Mouse (Mus musculus) hindbrain, embryonic 16.5 days (tissue): Measurements from ENCODE around the gene Cyp4v3. TPM values are rescaled to one million over a fixed set of nuclear protein-coding genes. Genes with fewer than 3 reads are reported as not detected.
A peak's percentile ranks its signal among the peaks of the same experiment; 100 is the strongest.

Source experiments
- ATAC-seq: fragments of 200-750 bp; cut with Nextera tagmentation; 2 replicates; pipeline ENCODE4 v1.8.0; 2017; ENCODE audit warnings: moderate TSS enrichment, moderate library complexity
- H3K27ac ChIP-seq: fragments of 300-500 bp; sonication (generic); 2 replicates; pipeline ENCODE4 v1.5.1; 2014; ENCODE audit warnings: low read depth, mild to moderate bottlenecking, control low read depth, low read length, moderate library complexity
- H3K27me3 ChIP-seq: fragments of 300-500 bp; sonication (generic); replicated peaks from 2 replicates; pipeline ENCODE4 v1.6.1; 2014; ENCODE audit warnings: low read length; ENCODE audit not compliant: control insufficient read depth, insufficient read depth
- H3K36me3 ChIP-seq: fragments of 300-500 bp; sonication (generic); 2 replicates; pipeline ENCODE4 v1.6.1; 2014; ENCODE audit warnings: mild to moderate bottlenecking, low read length, moderate library complexity, mixed read lengths; ENCODE audit not compliant: control insufficient read depth, insufficient read depth
- H3K4me1 ChIP-seq: fragments of 300-500 bp; sonication (generic); 2 replicates; pipeline ENCODE4 v1.6.1; 2014; ENCODE audit warnings: low read depth, low read length; ENCODE audit not compliant: control insufficient read depth, insufficient read depth
- H3K4me2 ChIP-seq: fragments of 300-500 bp; sonication (generic); 2 replicates; pipeline ENCODE4 v1.6.1; 2014; ENCODE audit warnings: mild to moderate bottlenecking, low read length, control low read depth, moderate library complexity
- H3K4me3 ChIP-seq: fragments of 300-500 bp; sonication (generic); 2 replicates; pipeline ENCODE4 v1.5.1; 2014; ENCODE audit warnings: mild to moderate bottlenecking, low read length, control low read depth, moderate library complexity
- H3K9ac ChIP-seq: fragments of 300-500 bp; sonication (generic); 2 replicates; pipeline ENCODE4 v1.6.1; 2014; ENCODE audit warnings: low read depth, mild to moderate bottlenecking, control low read depth, low read length, moderate library complexity
- H3K9me3 ChIP-seq: fragments of 300-500 bp; sonication (generic); 2 replicates; pipeline ENCODE4 v1.6.1; 2014; ENCODE audit warnings: mild to moderate bottlenecking, low read length, moderate library complexity; ENCODE audit not compliant: control insufficient read depth
- WGBS: fragments of 180-500 bp; shearing (Covaris S2); extraction: QIAGEN DNeasy Blood & Tissue Kit; methylation state at CpG from one replicate; pipeline ENCODE4 v1.1.7; 2014; 5-methylcytosine and 5-hydroxymethylcytosine counted together
- polyA plus RNA-seq: library from polyadenylated mRNA; unstranded; fragments of >200 nt; fragmentation: Nextera tagmentation; extraction: Ambion mirVana; gene quantifications from 2 replicates; pipeline ENCODE4 v1.2.1, GENCODE M21; 2015

Gene Cyp4v3
- polyA plus RNA-seq, 1 experiment from 2014 or later, result 1.5 TPM

DNA sequence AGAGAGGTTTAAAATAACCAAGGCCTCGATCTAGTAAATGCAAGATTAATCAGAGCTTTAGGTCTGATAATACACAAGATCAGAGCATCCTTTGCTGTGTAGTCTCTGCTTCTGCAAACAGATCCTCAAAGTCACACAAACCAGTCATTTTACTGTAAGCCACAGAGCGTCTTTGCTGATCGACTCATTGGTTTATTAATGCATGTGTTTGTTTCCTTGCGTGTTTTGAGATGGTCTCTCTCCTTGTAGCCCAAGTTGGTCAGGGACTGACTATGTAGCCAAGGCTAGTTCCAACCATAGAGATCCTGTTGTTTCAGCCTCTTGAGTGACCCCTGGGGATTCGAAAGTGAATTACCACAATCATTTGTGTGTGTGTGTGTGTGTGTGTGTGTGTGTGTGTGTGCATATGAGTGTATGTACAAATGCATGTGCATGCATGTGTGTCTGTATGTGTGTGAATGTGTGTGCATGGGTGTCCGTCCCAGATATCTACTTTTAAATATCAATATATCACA, 26.1 kb upstream of the Cyp4v3 start:
- Histone ChIP-seq H3K4me2 (peak overlapping the region; percentile 94), H3K36me3 (0 out of 2 replicates have a peak, but pooled peaks cover 2% of the 10 kb centered on the region), H3K27me3 (no peaks in the 10 kb centered on the region), H3K27ac (peak overlapping the region; percentile 77; the same call in 1 of the 2 replicates), H3K9me3 (no peaks in the 10 kb centered on the region), H3K4me3 (peak overlapping the region; percentile 75; the same call in 1 of the 2 replicates), H3K4me1 (peaks cover 4% of the 10 kb centered on the region), H3K9ac (peak overlapping the region; percentile 89; the same call in 1 of the 2 replicates)
- no peak for ATAC-seq
- 75% methylated on average over 6 of the region's 6 CpGs for WGBS

DNA sequence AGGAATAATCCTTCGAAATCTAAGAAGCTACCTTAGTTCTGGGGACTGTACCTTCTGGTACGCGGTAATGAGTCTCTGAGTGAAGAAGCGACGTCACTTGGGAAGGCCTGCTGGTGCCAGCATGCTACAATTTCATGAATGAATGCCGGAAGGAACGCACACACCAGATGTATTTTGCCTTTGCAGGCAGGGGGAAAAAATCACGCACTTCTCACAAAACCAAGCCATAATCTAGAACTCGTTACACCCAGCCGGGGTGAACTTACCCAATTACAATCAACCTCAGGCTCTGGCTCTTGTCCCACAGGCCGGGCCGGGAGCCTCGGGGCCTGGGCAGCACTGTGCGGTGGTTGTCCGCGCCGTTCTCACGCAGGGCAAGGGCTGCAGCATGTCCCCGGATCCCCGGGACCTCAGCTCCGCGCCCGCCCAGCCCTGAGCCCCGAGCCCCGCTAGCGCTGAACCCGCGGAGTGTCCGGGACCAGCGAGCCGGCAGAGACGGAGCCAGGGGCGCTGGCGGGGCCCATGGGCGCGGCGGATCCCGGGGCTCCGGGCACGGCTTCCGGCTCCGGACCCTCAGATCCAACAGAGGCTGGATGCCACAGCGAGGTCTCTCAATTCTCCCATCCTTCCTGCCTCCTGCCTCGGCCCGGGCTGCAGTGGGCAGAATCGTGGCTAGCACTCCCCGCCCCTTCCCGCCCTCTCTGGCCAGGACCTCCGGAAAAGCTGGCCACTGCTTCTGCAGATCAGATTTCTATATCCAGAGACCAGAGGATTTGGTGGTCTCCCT, 25.3 kb upstream of the Cyp4v3 start:
- peak overlapping the region; percentile 94 for H3K4me2 ChIP-seq
- ATAC-seq, result peak; percentile 91
- peak overlapping the region; percentile 77 for H3K27ac ChIP-seq
- peak overlapping the region; percentile 89 for H3K9ac ChIP-seq
- peak overlapping the region; percentile 75 for H3K4me3 ChIP-seq
- H3K4me1 ChIP-seq, result peaks cover 4% of the 10 kb centered on the region
- 2% methylated on average over 46 of the region's 49 CpGs for WGBS
- 0 out of 2 replicates have a peak, but pooled peaks cover 2% of the 10 kb centered on the region for H3K36me3 ChIP-seq
- no peaks in the 10 kb centered on the region for H3K9me3 ChIP-seq
- no peaks in the 10 kb centered on the region for H3K27me3 ChIP-seq

GRCm38 (mm10) chr8:45355809-45356208, 22.8 kb upstream of the Cyp4v3 start:
- no peak overlapping the region for H3K27ac ChIP-seq
- 80% methylated on average over 6 of the region's 6 CpGs for WGBS
- no peaks in the 10 kb centered on the region for H3K27me3 ChIP-seq
- no peak for ATAC-seq
- no peak overlapping the region for H3K4me3 ChIP-seq
- peaks cover 4% of the 10 kb centered on the region for H3K4me1 ChIP-seq
- no peaks in the 10 kb centered on the region for H3K9me3 ChIP-seq
- 0 out of 2 replicates have a peak, but pooled peaks cover 2% of the 10 kb centered on the region for H3K36me3 ChIP-seq
- H3K4me2 ChIP-seq, result no peak overlapping the region
- H3K9ac ChIP-seq, result no peak overlapping the region

- ATAC-seq, result peak; percentile 60; the same call in 1 of the 2 replicates
- WGBS, result 18% methylated on average over 6 of the region's 6 CpGs
Measured at GRCm38 (mm10) chr8:45345031-45345430, 12.0 kb upstream of the Cyp4v3 start.

GRCm38 (mm10) chr8:45344298-45344697, 11.3 kb upstream of the Cyp4v3 start:
- H3K9ac ChIP-seq, result no peak overlapping the region
- H3K27me3 ChIP-seq, result no peaks in the 10 kb centered on the region
- ATAC-seq, result no peak
- peaks cover 8% of the 10 kb centered on the region; the same call in 1 of the 2 replicates for H3K36me3 ChIP-seq
- H3K4me1 ChIP-seq, result no peaks in the 10 kb centered on the region
- H3K4me2 ChIP-seq, result no peak overlapping the region
- H3K9me3 ChIP-seq, result no peaks in the 10 kb centered on the region
- no peak overlapping the region for H3K4me3 ChIP-seq
- H3K27ac ChIP-seq, result no peak overlapping the region
- whole genome bisulfite sequencing, result 94% methylated on average over 8 of the region's 8 CpGs

More at GRCm38 (mm10) chr8:45345031-45345430, 12.0 kb upstream of the Cyp4v3 start:
- no peak overlapping the region for H3K9ac ChIP-seq
- peaks cover 8% of the 10 kb centered on the region; the same call in 1 of the 2 replicates for H3K36me3 ChIP-seq
- H3K4me1 ChIP-seq, result no peaks in the 10 kb centered on the region
- H3K27me3 ChIP-seq, result no peaks in the 10 kb centered on the region
- no peak overlapping the region for H3K27ac ChIP-seq
- no peak overlapping the region for H3K4me3 ChIP-seq
- H3K9me3 ChIP-seq, result no peaks in the 10 kb centered on the region
- no peak overlapping the region for H3K4me2 ChIP-seq

- no peak for ATAC-seq
- Histone ChIP-seq H3K27ac (no peak overlapping the region), H3K4me2 (no peak overlapping the region), H3K4me3 (no peak overlapping the region), H3K36me3 (no peaks in the 10 kb centered on the region), H3K4me1 (no peaks in the 10 kb centered on the region), H3K9ac (no peak overlapping the region), H3K9me3 (no peaks in the 10 kb centered on the region), H3K27me3 (no peaks in the 10 kb centered on the region)
- WGBS, result 92% methylated on average over 12 of the region's 12 CpGs
Measured at GRCm38 (mm10) chr8:45341630-45342628, 8.9 kb upstream of the Cyp4v3 start.

DNA sequence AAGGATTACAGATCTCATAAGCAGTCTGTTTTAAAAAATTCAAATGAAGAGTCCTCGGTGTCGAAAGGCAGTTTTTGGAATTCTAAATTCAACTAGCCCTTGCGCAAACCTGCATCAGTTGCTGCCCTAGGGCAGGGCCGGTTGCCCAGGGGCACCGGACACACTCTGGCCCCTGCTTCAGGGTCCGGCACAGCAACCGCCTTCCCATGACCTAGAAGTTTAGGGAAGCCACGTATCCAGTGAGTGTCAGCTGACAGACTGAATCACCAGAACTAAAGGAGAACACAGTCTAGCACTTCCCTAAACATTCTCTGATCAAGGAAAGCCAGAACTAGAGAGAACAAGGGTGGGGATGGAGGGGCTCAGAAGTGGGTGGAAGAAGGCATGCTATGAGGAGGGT, 477 bp upstream of the Cyp4v3 start:
- Histone ChIP-seq H3K27me3 (no peaks in the 10 kb centered on the region), H3K4me2 (peak overlapping the region; percentile 93), H3K36me3 (no peaks in the 10 kb centered on the region), H3K4me3 (peak overlapping the region; percentile 56), H3K9ac (0 out of 2 replicates have a peak overlapping the region, but pooled peaks have one; percentile 2), H3K4me1 (peaks cover 9% of the 10 kb centered on the region), H3K27ac (no peak overlapping the region), H3K9me3 (no peaks in the 10 kb centered on the region)
- peak; percentile 63 for ATAC-seq
- WGBS, result 3% methylated on average over 8 of the region's 8 CpGs

GRCm38 (mm10) chr8:45330856-45331255, 2.2 kb downstream of the Cyp4v3 start:
- no peak for ATAC-seq
- H3K36me3 ChIP-seq, result no peaks in the 10 kb centered on the region
- no peak overlapping the region for H3K4me3 ChIP-seq
- no peak overlapping the region for H3K4me2 ChIP-seq
- no peak overlapping the region for H3K27ac ChIP-seq
- no peak overlapping the region for H3K9ac ChIP-seq
- H3K4me1 ChIP-seq, result peaks cover 9% of the 10 kb centered on the region
- no peaks in the 10 kb centered on the region for H3K9me3 ChIP-seq
- 80% methylated on average over 3 of the region's 3 CpGs for WGBS
- H3K27me3 ChIP-seq, result no peaks in the 10 kb centered on the region
